In the genomic region with DNA sequence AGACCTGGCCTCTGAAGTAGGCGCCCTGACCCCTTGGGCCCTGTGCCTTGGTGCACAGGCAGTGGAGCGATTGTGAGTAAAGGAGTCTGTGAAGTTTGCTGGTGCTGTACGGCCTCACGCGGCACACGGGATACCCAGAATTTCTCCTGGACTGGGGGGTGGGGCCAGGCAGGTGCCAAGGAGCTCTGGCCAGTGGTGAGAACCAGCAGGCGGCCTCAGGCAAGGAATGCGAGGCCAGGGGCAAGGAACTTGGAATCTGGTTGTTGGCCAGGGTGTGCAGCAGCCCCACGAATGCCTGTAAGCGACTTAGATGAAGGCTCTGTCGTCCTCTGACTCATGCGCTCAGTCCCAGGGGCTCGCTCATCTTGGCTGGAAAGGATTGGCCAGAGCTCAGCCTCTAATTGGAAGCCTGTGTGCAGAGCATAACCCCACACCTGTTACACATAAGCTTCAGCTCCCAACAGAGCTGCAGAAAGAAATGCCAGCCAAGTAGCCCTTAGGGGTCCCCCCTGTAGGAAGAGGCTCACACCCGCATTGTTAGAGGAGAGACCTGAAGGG, we compare ENCODE assay signal across 8 mouse cellular contexts. TPM values are rescaled to one million over a fixed set of nuclear protein-coding genes. Genes with fewer than 3 reads are reported as not detected.
DNase-seq lines count a peak whose midpoint lies in the region; ATAC-seq and TF ChIP-seq lines count a peak whose summit lies in the region.
"Had no signal": no experiment of that assay in that cellular context is flagged by ENCODE, and none has a peak within 500 bp of the region (broad histone marks: within the 10 kb centered on the region; RNA-seq: fewer than 3 reads in every experiment).

No protein-coding gene starts in this region.

- no peaks in the 10 kb centered on the region for H3K9me3 ChIP-seq in ES-E14 (ENCODE audit: control insufficient read depth, insufficient read depth, low read depth, low read length)
- no peaks in the 10 kb centered on the region for H3K9me3 ChIP-seq in kidney, embryonic 16.5 days (ENCODE audit: low read length)

- ATAC-seq in kidney, embryonic 16.5 days (ENCODE audit: low FRiP score, low TSS enrichment) = peak; percentile 52; the same call in 1 of the 2 replicates

- no peak for TF ChIP-seq CTCF in thymus, adult 2 months (IDR thresholded peaks at IDR 0.05; ENCODE audit: borderline replicate concordance, control insufficient read depth, extremely low read depth, insufficient read depth, low read length, poor library complexity)

- no peak for DNase-seq in ES-E14 (ENCODE audit: low read depth, low spot score)
- DNase-seq in adrenal gland, postnatal 10 days = peak; percentile 39
- peak; percentile 25 for DNase-seq in heart, adult 8-10 months (ENCODE audit: low spot score)
- DNase-seq in retina, postnatal 1 day = peak; percentile 22
- no peak for DNase-seq in thymus, adult 2 months
- no peak for DNase-seq in right cerebral cortex, postnatal 10 days (ENCODE audit: low spot score in 2 of 2)

- peak overlapping the region; percentile 68 for H3K9ac ChIP-seq in ES-E14 (ENCODE audit: insufficient read depth, low read depth, low read length, poor library complexity, severe bottlenecking)
- 0 out of 2 replicates have a peak overlapping the region, but pooled peaks have one; percentile 19 for H3K9ac ChIP-seq in kidney, embryonic 16.5 days (replicated peaks; ENCODE audit: low read length)

- peaks cover 9% of the 10 kb centered on the region; the same call in 1 of the 2 replicates for H3K27me3 ChIP-seq in kidney, embryonic 16.5 days (ENCODE audit: insufficient read depth, low read length)
- H3K27me3 ChIP-seq in thymus, adult 2 months (ENCODE audit: control insufficient read depth, insufficient read depth, low read length) = no peaks in the 10 kb centered on the region

- peak overlapping the region; percentile 30 to 34 for H3K4me3 ChIP-seq in ES-E14 (ENCODE audit: insufficient read depth in 1 of 2, low read depth in 1 of 2, low read length in 2 of 2, poor library complexity in 1 of 2, severe bottlenecking in 1 of 2)
- no peak overlapping the region for H3K4me3 ChIP-seq in kidney, embryonic 16.5 days (ENCODE audit: low read length)
- H3K4me3 ChIP-seq in thymus, adult 2 months (ENCODE audit: control insufficient read depth, insufficient read depth, low read length) = no peak overlapping the region
- H3K4me3 ChIP-seq: myocyte had no signal

- H3K27ac ChIP-seq in ES-E14 (ENCODE audit: insufficient read depth, low read depth, low read length, poor library complexity, severe bottlenecking) = peak overlapping the region; percentile 98
- no peak overlapping the region for H3K27ac ChIP-seq in kidney, embryonic 16.5 days (ENCODE audit: low read length)
- no peak overlapping the region for H3K27ac ChIP-seq in thymus, adult 2 months (ENCODE audit: control insufficient read depth, insufficient read depth, low read length)

- H3K4me2 ChIP-seq in kidney, embryonic 16.5 days (replicated peaks; ENCODE audit: low read depth, low read length) = peak overlapping the region; percentile 19; the same call in 1 of the 2 replicates

- 17% methylated on average over 14 of the region's 14 CpGs for WGBS in kidney, embryonic 16.5 days
- WGBS in thymus, adult 2 months = 92% methylated on average over 14 of the region's 14 CpGs

- H3K36me3 ChIP-seq in ES-E14 (ENCODE audit: control insufficient read depth, insufficient read depth, low read length, poor library complexity, severe bottlenecking) = no peaks in the 10 kb centered on the region
- no peaks in the 10 kb centered on the region for H3K36me3 ChIP-seq in kidney, embryonic 16.5 days (ENCODE audit: insufficient read depth, low read length)
- H3K36me3 ChIP-seq in thymus, adult 2 months (ENCODE audit: control insufficient read depth, insufficient read depth, low read length) = no peaks in the 10 kb centered on the region

- TF ChIP-seq POLR2A in thymus, adult 2 months (IDR thresholded peaks at IDR 0.05; ENCODE audit: control insufficient read depth, extremely low read depth, insufficient read depth, low read length, poor library complexity) = no peak

- H3K4me1 ChIP-seq in ES-E14 (ENCODE audit: control insufficient read depth in 2 of 2, insufficient read depth in 2 of 2, low read length in 2 of 2, poor library complexity in 1 of 2) = peaks cover 19 to 35% of the 10 kb centered on the region in 2 experiments
- H3K4me1 ChIP-seq in kidney, embryonic 16.5 days (ENCODE audit: insufficient read depth, low read length) = peaks cover 19% of the 10 kb centered on the region
- H3K4me1 ChIP-seq in thymus, adult 2 months (replicated peaks; ENCODE audit: control insufficient read depth, insufficient read depth, low read length) = peaks cover 5% of the 10 kb centered on the region

- in situ Hi-C loops in ES-E14 (cut with MboI; ENCODE audit: low sequenced_read_pairs in 2 of 2, unreplicated experiment in 2 of 2) = no loop called here

TF ChIP-seq in ES-E14, 5 proteins besides CTCF, POLR2A, EP300 and RAD21:
- no peak for TF ChIP-seq CHD2 (IDR thresholded peaks at IDR 0.05; ENCODE audit: low read depth, low read length)
- TF ChIP-seq ZNF384 (IDR thresholded peaks at IDR 0.05; ENCODE audit: low read depth, low read length) = no peak
- TF ChIP-seq MAFK (IDR thresholded peaks at IDR 0.05; ENCODE audit: insufficient read depth, low read depth, low read length) = no peak
- TF ChIP-seq HCFC1 (IDR thresholded peaks at IDR 0.05; ENCODE audit: borderline replicate concordance, insufficient read depth, low read length) = no peak
- TF ChIP-seq ZC3H11A (IDR thresholded peaks at IDR 0.05; ENCODE audit: borderline replicate concordance, low read depth, low read length) = no peak

RNA-seq across cellular contexts. Expression of a gene that starts 49.4 kb away (rescaled TPM):
- total RNA-seq in ES-E14 (2012; rRNA removed) = 67.5 and 71.9 TPM in 2 replicates
- 10 to 100 TPM; 21.4 to 30.1 TPM for total RNA-seq in adrenal gland, postnatal 10 days (2021)
- 10 to 100 TPM in 2 of 4 experiments, 1 to 10 TPM in 2; 9.6 to 11.9 (median 10.5) TPM for total RNA-seq in heart, adult 8-10 months (2022)
- polyA plus RNA-seq in kidney, embryonic 16.5 days (2015; fragmentation: Nextera tagmentation; extraction: Ambion mirVana) = 13.3 and 18.0 TPM in 2 replicates
- 28.6 and 31.9 TPM in 2 replicates for polyA plus RNA-seq in thymus, adult 2 months (2012; rRNA removed)

Comparison
In these comparisons a context has a peak if more than half of its experiments do, and no peak if none do; other contexts are left out.
1. DNase-seq: peak in adrenal gland, postnatal 10 days (single experiment), heart, adult 8-10 months (single experiment) and retina, postnatal 1 day (single experiment); none in ES-E14 (single experiment), thymus, adult 2 months (single experiment) and right cerebral cortex, postnatal 10 days (0 of 2).
2. H3K4me3 ChIP-seq: peak in ES-E14 (2 of 2); none in kidney, embryonic 16.5 days (single experiment) and thymus, adult 2 months (single experiment).